Mouse (Mus musculus): Measurements from ENCODE around the gene Tbc1d17. TPM values are rescaled to one million over a fixed set of nuclear protein-coding genes. Genes with fewer than 3 reads are reported as not detected.

Gene Tbc1d17
- total and polyA plus RNA-seq, 2 experiments from 2014 or later = 115 to 378 TPM

- ATAC-seq (no peak), DNase-seq (no peak)
- no peaks in the 10 kb centered on the region for H3K9me3 ChIP-seq (ENCODE audit: low read length)
- 0 out of 2 replicates have a peak, but pooled peaks cover 4% of the 10 kb centered on the region for H3K36me3 ChIP-seq (ENCODE audit: insufficient read depth)
- no peaks in the 10 kb centered on the region for H3K27me3 ChIP-seq (ENCODE audit: insufficient read depth, low read length)
- no peak overlapping the region for H3K4me2 ChIP-seq (ENCODE audit: low read depth)
- 0 out of 2 replicates have a peak, but pooled peaks cover 4% of the 10 kb centered on the region for H3K4me1 ChIP-seq (ENCODE audit: insufficient read depth)
- no peak overlapping the region for H3K27ac ChIP-seq (ENCODE audit: low read depth, low read length)
- no peak overlapping the region for H3K4me3 ChIP-seq (ENCODE audit: low read depth, low read length)
- H3K9ac ChIP-seq = no peak overlapping the region
- WGBS = 82% methylated on average over 4 of the region's 4 CpGs
- TF ChIP-seq CTCF (IDR thresholded peaks at IDR 0.05; ENCODE audit: low read depth) = no peak
Observed at GRCm38 (mm10) chr7:44810365-44810764, 38.5 kb downstream of the Tbc1d17 start.

- H3K36me3 ChIP-seq (ENCODE audit: insufficient read depth) = 0 out of 2 replicates have a peak, but pooled peaks cover 4% of the 10 kb centered on the region
- no peaks in the 10 kb centered on the region for H3K4me1 ChIP-seq (ENCODE audit: insufficient read depth)
- H3K4me3 ChIP-seq (ENCODE audit: low read depth, low read length) = no peak overlapping the region
- no peak overlapping the region for H3K27ac ChIP-seq (ENCODE audit: low read depth, low read length)
- no peaks in the 10 kb centered on the region for H3K27me3 ChIP-seq (ENCODE audit: insufficient read depth, low read length)
- ATAC-seq = no peak
- no peak for DNase-seq
- no peak overlapping the region for H3K4me2 ChIP-seq (ENCODE audit: low read depth)
- H3K9ac ChIP-seq = no peak overlapping the region
- no peaks in the 10 kb centered on the region for H3K9me3 ChIP-seq (ENCODE audit: low read length)
- no peak for TF ChIP-seq CTCF (IDR thresholded peaks at IDR 0.05; ENCODE audit: low read depth)
- 94% methylated on average over 3 of the region's 3 CpGs for WGBS
Observed at GRCm38 (mm10) chr7:44809466-44809865, 39.4 kb downstream of the Tbc1d17 start.

- Histone ChIP-seq H3K27me3 (ENCODE audit: insufficient read depth, low read length) (no peaks in the 10 kb centered on the region), H3K27ac (ENCODE audit: low read depth, low read length) (no peak overlapping the region), H3K4me3 (ENCODE audit: low read depth, low read length) (no peak overlapping the region), H3K9ac (no peak overlapping the region), H3K4me2 (ENCODE audit: low read depth) (no peak overlapping the region), H3K4me1 (ENCODE audit: insufficient read depth) (no peaks in the 10 kb centered on the region), H3K9me3 (ENCODE audit: low read length) (no peaks in the 10 kb centered on the region), H3K36me3 (ENCODE audit: insufficient read depth) (0 out of 2 replicates have a peak, but pooled peaks cover 1% of the 10 kb centered on the region)
- DNase-seq (no peak), ATAC-seq (no peak)
- WGBS = 81% methylated on average over 2 of the region's 2 CpGs
- TF ChIP-seq CTCF (IDR thresholded peaks at IDR 0.05; ENCODE audit: low read depth) = no peak
Observed at GRCm38 (mm10) chr7:44808927-44809326, 40.0 kb downstream of the Tbc1d17 start.

- 85% methylated on average over 6 of the region's 6 CpGs for WGBS
- no peak overlapping the region for H3K4me2 ChIP-seq (ENCODE audit: low read depth)
- ATAC-seq = no peak
- no peak for TF ChIP-seq CTCF (IDR thresholded peaks at IDR 0.05; ENCODE audit: low read depth)
- no peak overlapping the region for H3K9ac ChIP-seq
- H3K4me1 ChIP-seq (ENCODE audit: insufficient read depth) = no peaks in the 10 kb centered on the region
- H3K4me3 ChIP-seq (ENCODE audit: low read depth, low read length) = no peak overlapping the region
- no peaks in the 10 kb centered on the region for H3K27me3 ChIP-seq (ENCODE audit: insufficient read depth, low read length)
- no peak overlapping the region for H3K27ac ChIP-seq (ENCODE audit: low read depth, low read length)
- no peaks in the 10 kb centered on the region for H3K9me3 ChIP-seq (ENCODE audit: low read length)
- no peak for DNase-seq
- H3K36me3 ChIP-seq (ENCODE audit: insufficient read depth) = no peaks in the 10 kb centered on the region
Observed at GRCm38 (mm10) chr7:44792781-44793180, 56.1 kb downstream of the Tbc1d17 start.

- Histone ChIP-seq H3K9me3 (ENCODE audit: low read length) (no peaks in the 10 kb centered on the region), H3K4me3 (ENCODE audit: low read depth, low read length) (no peak overlapping the region), H3K4me2 (ENCODE audit: low read depth) (no peak overlapping the region), H3K4me1 (ENCODE audit: insufficient read depth) (no peaks in the 10 kb centered on the region), H3K27me3 (ENCODE audit: insufficient read depth, low read length) (no peaks in the 10 kb centered on the region), H3K27ac (ENCODE audit: low read depth, low read length) (no peak overlapping the region), H3K9ac (no peak overlapping the region), H3K36me3 (ENCODE audit: insufficient read depth) (no peaks in the 10 kb centered on the region)
- ATAC-seq = no peak
- TF ChIP-seq CTCF (IDR thresholded peaks at IDR 0.05; ENCODE audit: low read depth) = no peak
- no peak for DNase-seq
- 62% methylated on average over 4 of the region's 4 CpGs for WGBS
Observed at GRCm38 (mm10) chr7:44790066-44790465, 58.8 kb downstream of the Tbc1d17 start.

- DNase-seq = no peak
- TF ChIP-seq CTCF (IDR thresholded peaks at IDR 0.05; ENCODE audit: low read depth) = no peak
Observed at GRCm38 (mm10) chr7:44789531-44789930, 59.3 kb downstream of the Tbc1d17 start.

More at GRCm38 (mm10) chr7:44789531-44789930, 59.3 kb downstream of the Tbc1d17 start:
- WGBS = 84% methylated on average over 3 of the region's 3 CpGs
- H3K4me2 ChIP-seq (ENCODE audit: low read depth) = no peak overlapping the region
- no peaks in the 10 kb centered on the region for H3K27me3 ChIP-seq (ENCODE audit: insufficient read depth, low read length)
- no peaks in the 10 kb centered on the region for H3K36me3 ChIP-seq (ENCODE audit: insufficient read depth)
- H3K4me1 ChIP-seq (ENCODE audit: insufficient read depth) = no peaks in the 10 kb centered on the region
- H3K4me3 ChIP-seq (ENCODE audit: low read depth, low read length) = no peak overlapping the region
- no peak overlapping the region for H3K27ac ChIP-seq (ENCODE audit: low read depth, low read length)
- no peak overlapping the region for H3K9ac ChIP-seq
- no peak for ATAC-seq
- no peaks in the 10 kb centered on the region for H3K9me3 ChIP-seq (ENCODE audit: low read length)

MicroRNA genes within 50 kb of the gene (microRNA counts, 519-probe panel; counts per million panel counts)
- microRNA mmu-miR-707 = not detected

Small RNA genes lying within 50 kb of the gene (microRNA-seq; reads per million reads assigned to microRNA genes)
- gene Mir707 = 0 reads per million in 2 experiments

Other genes starting within 250 kb of the Tbc1d17 start
- 4.5 and 11.9 TPM in 2 replicates for gene Myh14, start 178.2 kb downstream of the Tbc1d17 start, total RNA-seq (2014; rRNA removed)
- gene Myh14, start 178.2 kb downstream of the Tbc1d17 start, polyA plus RNA-seq (2015; fragmentation: Nextera tagmentation; extraction: Ambion mirVana) = 2.9 and 4.2 TPM in 2 replicates
- not detected in 2 replicates for gene Izumo2, start 140.3 kb downstream of the Tbc1d17 start, total RNA-seq (2014; rRNA removed)
- not detected in 2 replicates for gene Izumo2, start 140.3 kb downstream of the Tbc1d17 start, polyA plus RNA-seq (2015; fragmentation: Nextera tagmentation; extraction: Ambion mirVana)
- 18.7 and 19.6 TPM in 2 replicates for gene Vrk3, start 100.7 kb downstream of the Tbc1d17 start, total RNA-seq (2014; rRNA removed)
- 27.1 and 31.1 TPM in 2 replicates for gene Vrk3, start 100.7 kb downstream of the Tbc1d17 start, polyA plus RNA-seq (2015; fragmentation: Nextera tagmentation; extraction: Ambion mirVana)
- gene Zfp473, start 98.0 kb downstream of the Tbc1d17 start, total RNA-seq (2014; rRNA removed) = 0.85 and 2.0 TPM in 2 replicates
- gene Zfp473, start 98.0 kb downstream of the Tbc1d17 start, polyA plus RNA-seq (2015; fragmentation: Nextera tagmentation; extraction: Ambion mirVana) = 0.41 and 0.74 TPM in 2 replicates
- gene Nup62, start 33.0 kb downstream of the Tbc1d17 start, total RNA-seq (2014; rRNA removed) = 58.0 and 68.7 TPM in 2 replicates
- 50.5 and 57.0 TPM in 2 replicates for gene Nup62, start 33.0 kb downstream of the Tbc1d17 start, polyA plus RNA-seq (2015; fragmentation: Nextera tagmentation; extraction: Ambion mirVana)
- 0.15 and 1.3 TPM in 2 replicates for gene Il4i1, start 32.7 kb downstream of the Tbc1d17 start, total RNA-seq (2014; rRNA removed)
- gene Il4i1, start 32.7 kb downstream of the Tbc1d17 start, polyA plus RNA-seq (2015; fragmentation: Nextera tagmentation; extraction: Ambion mirVana) = 0.21 and 0.34 TPM in 2 replicates
- 10.1 and 15.9 TPM in 2 replicates for gene Atf5, start 32.4 kb downstream of the Tbc1d17 start, total RNA-seq (2014; rRNA removed)
- gene Atf5, start 32.4 kb downstream of the Tbc1d17 start, polyA plus RNA-seq (2015; fragmentation: Nextera tagmentation; extraction: Ambion mirVana) = 3.9 and 4.7 TPM in 2 replicates
- 89.9 and 109 TPM in 2 replicates for gene Akt1s1, start 88 bp downstream of the Tbc1d17 start, total RNA-seq (2014; rRNA removed)
- gene Akt1s1, start 88 bp downstream of the Tbc1d17 start, polyA plus RNA-seq (2015; fragmentation: Nextera tagmentation; extraction: Ambion mirVana) = 105 and 112 TPM in 2 replicates
- 30.5 and 31.0 TPM in 2 replicates for gene Pnkp, start 8.1 kb upstream of the Tbc1d17 start, total RNA-seq (2014; rRNA removed)
- gene Pnkp, start 8.1 kb upstream of the Tbc1d17 start, polyA plus RNA-seq (2015; fragmentation: Nextera tagmentation; extraction: Ambion mirVana) = 27.2 and 29.8 TPM in 2 replicates
- 404 and 498 TPM in 2 replicates for gene Ptov1, start 20.7 kb upstream of the Tbc1d17 start, total RNA-seq (2014; rRNA removed)
- gene Ptov1, start 20.7 kb upstream of the Tbc1d17 start, polyA plus RNA-seq (2015; fragmentation: Nextera tagmentation; extraction: Ambion mirVana) = 495 and 513 TPM in 2 replicates
- gene Med25, start 43.6 kb upstream of the Tbc1d17 start, total RNA-seq (2014; rRNA removed) = 113 and 148 TPM in 2 replicates
- 142 and 151 TPM in 2 replicates for gene Med25, start 43.6 kb upstream of the Tbc1d17 start, polyA plus RNA-seq (2015; fragmentation: Nextera tagmentation; extraction: Ambion mirVana)
- gene Fuz, start 47.0 kb upstream of the Tbc1d17 start, total RNA-seq (2014; rRNA removed) = 17.0 and 22.3 TPM in 2 replicates
- 13.8 and 16.6 TPM in 2 replicates for gene Fuz, start 47.0 kb upstream of the Tbc1d17 start, polyA plus RNA-seq (2015; fragmentation: Nextera tagmentation; extraction: Ambion mirVana)
- gene Ap2a1, start 80.4 kb upstream of the Tbc1d17 start, total RNA-seq (2014; rRNA removed) = 140 and 175 TPM in 2 replicates
- 101 and 113 TPM in 2 replicates for gene Ap2a1, start 80.4 kb upstream of the Tbc1d17 start, polyA plus RNA-seq (2015; fragmentation: Nextera tagmentation; extraction: Ambion mirVana)
- gene Tsks, start 94.1 kb upstream of the Tbc1d17 start, total RNA-seq (2014; rRNA removed) = not detected in 2 replicates
- gene Tsks, start 94.1 kb upstream of the Tbc1d17 start, polyA plus RNA-seq (2015; fragmentation: Nextera tagmentation; extraction: Ambion mirVana) = 0.18 TPM in 1 of 2 replicates, not detected in the other
- gene Cpt1c, start 125.8 kb upstream of the Tbc1d17 start, total RNA-seq (2014; rRNA removed) = 71.9 and 73.1 TPM in 2 replicates
- gene Cpt1c, start 125.8 kb upstream of the Tbc1d17 start, polyA plus RNA-seq (2015; fragmentation: Nextera tagmentation; extraction: Ambion mirVana) = 34.3 and 49.6 TPM in 2 replicates
- 208 and 220 TPM in 2 replicates for gene Prmt1, start 137.5 kb upstream of the Tbc1d17 start, total RNA-seq (2014; rRNA removed)
- 598 and 639 TPM in 2 replicates for gene Prmt1, start 137.5 kb upstream of the Tbc1d17 start, polyA plus RNA-seq (2015; fragmentation: Nextera tagmentation; extraction: Ambion mirVana)
- 39.3 and 39.7 TPM in 2 replicates for gene Irf3, start 148.6 kb upstream of the Tbc1d17 start, total RNA-seq (2014; rRNA removed)
- 23.1 and 24.0 TPM in 2 replicates for gene Irf3, start 148.6 kb upstream of the Tbc1d17 start, polyA plus RNA-seq (2015; fragmentation: Nextera tagmentation; extraction: Ambion mirVana)
- gene Bcl2l12, start 149.6 kb upstream of the Tbc1d17 start, total RNA-seq (2014; rRNA removed) = 7.5 and 7.9 TPM in 2 replicates
- gene Bcl2l12, start 149.6 kb upstream of the Tbc1d17 start, polyA plus RNA-seq (2015; fragmentation: Nextera tagmentation; extraction: Ambion mirVana) = 7.8 and 8.5 TPM in 2 replicates
- 58.7 and 72.5 TPM in 2 replicates for gene Scaf1, start 167.3 kb upstream of the Tbc1d17 start, total RNA-seq (2014; rRNA removed)
- gene Scaf1, start 167.3 kb upstream of the Tbc1d17 start, polyA plus RNA-seq (2015; fragmentation: Nextera tagmentation; extraction: Ambion mirVana) = 43.4 and 50.0 TPM in 2 replicates
- 2.9 and 4.2 TPM in 2 replicates for gene Rras, start 168.9 kb upstream of the Tbc1d17 start, total RNA-seq (2014; rRNA removed)
- gene Rras, start 168.9 kb upstream of the Tbc1d17 start, polyA plus RNA-seq (2015; fragmentation: Nextera tagmentation; extraction: Ambion mirVana) = 10.6 and 13.1 TPM in 2 replicates
- 12.6 and 14.0 TPM in 2 replicates for gene Prr12, start 203.8 kb upstream of the Tbc1d17 start, total RNA-seq (2014; rRNA removed)
- gene Prr12, start 203.8 kb upstream of the Tbc1d17 start, polyA plus RNA-seq (2015; fragmentation: Nextera tagmentation; extraction: Ambion mirVana) = 4.9 and 8.2 TPM in 2 replicates
- 75.2 and 76.4 TPM in 2 replicates for gene Nosip, start 213.3 kb upstream of the Tbc1d17 start, total RNA-seq (2014; rRNA removed)
- 74.3 and 75.2 TPM in 2 replicates for gene Nosip, start 213.3 kb upstream of the Tbc1d17 start, polyA plus RNA-seq (2015; fragmentation: Nextera tagmentation; extraction: Ambion mirVana)
- gene Prrg2, start 213.6 kb upstream of the Tbc1d17 start, total RNA-seq (2014; rRNA removed) = 6.3 and 15.9 TPM in 2 replicates
- gene Prrg2, start 213.6 kb upstream of the Tbc1d17 start, polyA plus RNA-seq (2015; fragmentation: Nextera tagmentation; extraction: Ambion mirVana) = 14.9 and 15.1 TPM in 2 replicates
- gene Rcn3, start 243.1 kb upstream of the Tbc1d17 start, total RNA-seq (2014; rRNA removed) = 29.7 and 43.8 TPM in 2 replicates
- gene Rcn3, start 243.1 kb upstream of the Tbc1d17 start, polyA plus RNA-seq (2015; fragmentation: Nextera tagmentation; extraction: Ambion mirVana) = 32.6 and 36.4 TPM in 2 replicates